Mouse (Mus musculus) embryonic fibroblast, embryonic 13.5 days (primary cell): ENCODE data around the gene Cacna1c.

Experiments
- CTCF ChIP-seq: IDR thresholded peaks from 2 replicates; pipeline ENCODE4 v1.5.1; 2011; ENCODE audit warnings: mild to moderate bottlenecking, control low read depth, low read length, moderate library complexity, borderline replicate concordance; ENCODE audit not compliant: insufficient read depth
- POLR2A ChIP-seq: IDR thresholded peaks from 2 replicates; pipeline ENCODE4 v1.6.1; 2011; ENCODE audit warnings: low read depth, mild to moderate bottlenecking, control low read depth, low read length, moderate library complexity

DNA sequence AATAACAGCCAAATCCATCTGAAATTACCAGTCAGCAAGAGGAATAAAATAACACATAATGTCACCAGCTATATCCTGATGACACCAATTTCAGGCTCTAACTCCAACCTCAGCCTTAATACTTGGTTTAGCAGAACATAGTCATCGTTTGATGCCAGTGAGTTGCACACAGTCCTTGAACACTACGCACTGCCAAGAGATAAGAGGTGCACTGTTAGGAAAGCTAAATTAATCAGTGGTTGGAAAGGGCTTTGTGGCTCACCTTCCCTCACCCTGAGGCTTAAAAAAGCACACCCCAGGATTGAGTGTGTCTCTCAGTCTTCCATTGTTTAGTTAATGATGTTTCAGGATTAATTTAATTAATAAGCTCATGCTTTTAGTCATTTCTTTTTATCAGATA, 16.0 kb downstream of the Cacna1c start:
- no peak for TF ChIP-seq POLR2A
- TF ChIP-seq CTCF: no peak
